Mouse (Mus musculus): ENCODE results near the gene Hrh2. TPM values are rescaled to one million over a fixed set of nuclear protein-coding genes. Genes with fewer than 3 reads are reported as not detected.

Hrh2 gene
- polyA plus RNA-seq, 1 experiment from 2014 or later: 0.28 TPM

GRCm38 (mm10) chr13:54281623-54282022, 89.7 kb downstream of the Hrh2 start:
- H3K27me3 ChIP-seq (ENCODE audit: control insufficient read depth, insufficient read depth, low read length): 0 out of 2 replicates have a peak, but pooled peaks cover 3% of the 10 kb centered on the region
- no peak overlapping the region for H3K4me3 ChIP-seq (replicated peaks; ENCODE audit: low read length)
- H3K4me2 ChIP-seq (ENCODE audit: low read depth, low read length): no peak overlapping the region
- ATAC-seq (ENCODE audit: insufficient read depth, low FRiP score): no peak
- 0 out of 2 replicates have a peak, but pooled peaks cover 3% of the 10 kb centered on the region for H3K4me1 ChIP-seq (ENCODE audit: control insufficient read depth, insufficient read depth, low read length)
- no peaks in the 10 kb centered on the region for H3K36me3 ChIP-seq (ENCODE audit: control insufficient read depth, insufficient read depth, low read length)
- no peak overlapping the region for H3K27ac ChIP-seq (ENCODE audit: low read length)
- no peaks in the 10 kb centered on the region for H3K9me3 ChIP-seq (replicated peaks; ENCODE audit: control insufficient read depth, low read length)
- H3K9ac ChIP-seq (ENCODE audit: low read length): no peak overlapping the region
- 28% methylated on average over 8 of the region's 8 CpGs for WGBS

GRCm38 (mm10) chr13:54282149-54282860, 90.4 kb downstream of the Hrh2 start:
- Histone ChIP-seq H3K27ac (ENCODE audit: low read length) (no peak overlapping the region), H3K9me3 (replicated peaks; ENCODE audit: control insufficient read depth, low read length) (no peaks in the 10 kb centered on the region), H3K4me3 (replicated peaks; ENCODE audit: low read length) (no peak overlapping the region), H3K4me1 (ENCODE audit: control insufficient read depth, insufficient read depth, low read length) (0 out of 2 replicates have a peak, but pooled peaks cover 3% of the 10 kb centered on the region), H3K36me3 (ENCODE audit: control insufficient read depth, insufficient read depth, low read length) (no peaks in the 10 kb centered on the region), H3K9ac (ENCODE audit: low read length) (no peak overlapping the region; the same call in 1 of the 2 replicates), H3K4me2 (ENCODE audit: low read depth, low read length) (peak overlapping the region; percentile 39), H3K27me3 (ENCODE audit: control insufficient read depth, insufficient read depth, low read length) (0 out of 2 replicates have a peak, but pooled peaks cover 3% of the 10 kb centered on the region)
- ATAC-seq (ENCODE audit: insufficient read depth, low FRiP score): no peak
- WGBS: 14% methylated on average over 17 of the region's 17 CpGs

DNA sequence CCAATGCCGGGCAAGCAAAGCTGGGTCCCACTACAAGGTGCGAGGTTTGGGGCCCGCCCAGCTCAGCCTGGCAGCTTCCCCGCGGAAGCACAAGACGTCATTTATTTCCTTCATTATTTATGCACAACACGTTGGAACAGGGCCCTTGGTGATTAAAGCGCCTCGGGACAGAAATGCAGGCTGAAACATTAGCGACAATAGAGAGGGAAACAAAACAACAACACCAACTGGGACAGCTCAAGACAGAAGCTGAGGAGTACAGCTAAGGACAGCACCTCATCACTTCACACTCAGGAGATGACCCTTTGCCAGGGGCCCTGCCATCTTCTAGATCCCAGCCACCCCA, 90.9 kb downstream of the Hrh2 start:
- no peaks in the 10 kb centered on the region for H3K9me3 ChIP-seq (replicated peaks; ENCODE audit: control insufficient read depth, low read length)
- no peak overlapping the region for H3K9ac ChIP-seq (ENCODE audit: low read length)
- 0 out of 2 replicates have a peak, but pooled peaks cover 3% of the 10 kb centered on the region for H3K4me1 ChIP-seq (ENCODE audit: control insufficient read depth, insufficient read depth, low read length)
- H3K4me2 ChIP-seq (ENCODE audit: low read depth, low read length): peak overlapping the region; percentile 39
- 8% methylated on average over 10 of the region's 10 CpGs for WGBS
- no peak overlapping the region for H3K4me3 ChIP-seq (replicated peaks; ENCODE audit: low read length)
- H3K36me3 ChIP-seq (ENCODE audit: control insufficient read depth, insufficient read depth, low read length): no peaks in the 10 kb centered on the region
- ATAC-seq (ENCODE audit: insufficient read depth, low FRiP score): no peak
- H3K27me3 ChIP-seq (ENCODE audit: control insufficient read depth, insufficient read depth, low read length): 0 out of 2 replicates have a peak, but pooled peaks cover 3% of the 10 kb centered on the region
- no peak overlapping the region for H3K27ac ChIP-seq (ENCODE audit: low read length)

Other genes with a start within 250 kb of the Hrh2 start
- 0.49 and 0.55 TPM in 2 replicates for gene Drd1, start 136.4 kb upstream of the Hrh2 start, polyA plus RNA-seq (2015; fragmentation: Nextera tagmentation; extraction: Ambion mirVana)
- gene Sfxn1, start 120.3 kb upstream of the Hrh2 start, polyA plus RNA-seq (2015; fragmentation: Nextera tagmentation; extraction: Ambion mirVana): 57.4 and 64.0 TPM in 2 replicates
- gene Cplx2, start 179.2 kb downstream of the Hrh2 start, polyA plus RNA-seq (2015; fragmentation: Nextera tagmentation; extraction: Ambion mirVana): 3.2 and 4.0 TPM in 2 replicates

All from stomach, embryonic 16.5 days (tissue).